In the genomic region with DNA sequence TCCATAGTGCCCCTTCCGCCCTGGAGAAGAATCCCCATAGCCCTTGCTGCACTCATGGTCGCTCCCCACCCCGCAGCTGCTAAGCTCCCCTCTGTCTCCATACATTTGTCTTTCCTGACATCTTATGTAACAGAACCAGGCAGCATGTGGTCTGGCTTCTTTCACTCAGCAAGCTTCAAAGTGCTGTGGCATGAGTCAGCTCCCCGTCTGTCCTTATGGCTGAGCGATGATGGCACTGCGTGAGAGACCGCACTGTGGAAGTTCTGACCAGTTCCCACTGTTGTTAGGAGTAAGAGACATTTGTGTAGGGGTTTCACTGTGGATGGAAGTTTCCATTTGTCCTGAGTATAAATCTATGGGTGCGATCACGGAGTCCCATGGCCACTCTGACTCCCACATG, we compare ENCODE assay signal across 11 mouse cellular contexts.
DNase-seq lines count a peak whose midpoint lies in the region; ATAC-seq lines count a peak whose summit lies in the region.
"Had no signal": no experiment of that assay in that cellular context is flagged by ENCODE, and none has a peak within 500 bp of the region (broad histone marks: within the 10 kb centered on the region; RNA-seq: fewer than 3 reads in every experiment).

No protein-coding gene starts in this region.

- H3K4me1 ChIP-seq in heart, embryonic 16.5 days (ENCODE audit: control insufficient read depth, insufficient read depth, low read length) = peaks cover 18% of the 10 kb centered on the region
- H3K4me1 ChIP-seq: embryonic facial prominence, embryonic 12.5 days had no signal

- WGBS in heart, embryonic 16.5 days = 20% methylated on average over 9 of the region's 9 CpGs

- DNase-seq in heart, adult 11 months = peak; percentile 94
- DNase-seq in heart, postnatal 4 days = no peak
- DNase-seq in right cerebral cortex, postnatal 25 days = peak; percentile 37
- DNase-seq in right cerebral cortex, postnatal 14 days = no peak
- DNase-seq in spleen, adult 18-20 months = no peak
- DNase-seq in spleen, postnatal 36 days (ENCODE audit: low spot score in 2 of 2) = no peak
- DNase-seq in layer of hippocampus, postnatal 10 days (ENCODE audit: low spot score in 2 of 2) = no peak

- H3K4me2 ChIP-seq in heart, embryonic 16.5 days (ENCODE audit: low read depth, low read length) = 0 out of 2 replicates have a peak overlapping the region, but pooled peaks have one; percentile 3
- H3K4me2 ChIP-seq: embryonic facial prominence, embryonic 12.5 days had no signal

- 0 out of 2 replicates have a peak overlapping the region, but pooled peaks have one; percentile 33 for H3K27ac ChIP-seq in heart, embryonic 16.5 days (ENCODE audit: low read length)
- H3K27ac ChIP-seq: embryonic facial prominence, embryonic 12.5 days; midbrain, embryonic 10.5 days had no signal

- H3K4me3 ChIP-seq in heart, embryonic 16.5 days (ENCODE audit: low read length) = no peak overlapping the region
- H3K4me3 ChIP-seq: embryonic facial prominence, embryonic 12.5 days; midbrain, embryonic 10.5 days had no signal

- H3K27me3 ChIP-seq in heart, embryonic 16.5 days (ENCODE audit: control insufficient read depth, insufficient read depth, low read length) = no peaks in the 10 kb centered on the region

- no peaks in the 10 kb centered on the region for H3K36me3 ChIP-seq in heart, embryonic 16.5 days (ENCODE audit: control insufficient read depth, insufficient read depth)
- H3K36me3 ChIP-seq: embryonic facial prominence, embryonic 12.5 days; G1E; midbrain, embryonic 10.5 days had no signal

- ATAC-seq in heart, embryonic 16.5 days (replicated peaks; ENCODE audit: extremely low read depth, insufficient read depth, low FRiP score) = peak; percentile 41; the same call in 1 of the 2 replicates

- H3K9me3 ChIP-seq in heart, embryonic 16.5 days (replicated peaks; ENCODE audit: control insufficient read depth, low read length) = no peaks in the 10 kb centered on the region
- H3K9me3 ChIP-seq: embryonic facial prominence, embryonic 12.5 days; G1E; midbrain, embryonic 10.5 days had no signal

- no peak overlapping the region for H3K9ac ChIP-seq in heart, embryonic 16.5 days (ENCODE audit: low read length)
- H3K9ac ChIP-seq: embryonic facial prominence, embryonic 12.5 days had no signal

Comparison
In these comparisons a context has a peak if more than half of its experiments do, and no peak if none do; other contexts are left out.
1. DNase-seq: peak in heart, adult 11 months (single experiment) and right cerebral cortex, postnatal 25 days (single experiment); none in heart, postnatal 4 days (single experiment), right cerebral cortex, postnatal 14 days (single experiment), spleen, adult 18-20 months (0 of 2), spleen, postnatal 36 days (0 of 2) and layer of hippocampus, postnatal 10 days (0 of 2).